Mouse (Mus musculus): ENCODE results near the gene Ankrd36. TPM values are rescaled to one million over a fixed set of nuclear protein-coding genes. Genes with fewer than 3 reads are reported as not detected.

The Ankrd36 gene
- polyA plus RNA-seq, 2 experiments from 2014 or later: not detected

Other genes with a start within 250 kb of the Ankrd36 start
- gene Znrf3, start 124.8 kb upstream of the Ankrd36 start, polyA plus RNA-seq (2017; shearing (Covaris generic)): 10 to 100 TPM; 21.3 to 24.1 TPM
- 10 to 100 TPM; 38.9 to 44.7 TPM for gene Xbp1, start 49.0 kb upstream of the Ankrd36 start, polyA plus RNA-seq (2017; shearing (Covaris generic))
- gene Ccdc117, start 27.5 kb upstream of the Ankrd36 start, polyA plus RNA-seq (2017; shearing (Covaris generic)): 1 to 10 TPM; 2.9 to 5.2 TPM
- gene Mrps24, start 146.0 kb downstream of the Ankrd36 start, polyA plus RNA-seq (2017; shearing (Covaris generic)): 10 to 100 TPM; 39.0 to 47.3 TPM
- 1 to 10 TPM; 5.2 to 9.1 TPM for gene Urgcp, start 192.7 kb downstream of the Ankrd36 start, polyA plus RNA-seq (2017; shearing (Covaris generic))
- 100 to 1,000 TPM; 121 to 155 TPM for gene Dbnl, start 218.8 kb downstream of the Ankrd36 start, polyA plus RNA-seq (2017; shearing (Covaris generic))
- gene Pgam2, start 234.0 kb downstream of the Ankrd36 start, polyA plus RNA-seq (2017; shearing (Covaris generic)): 1 to 10 TPM in 1 of 2 experiments, not detected in 1; 3.0 TPM

All from CD4-positive, CD25-positive, alpha-beta regulatory T cell, adult 4 months (primary cell).